Mouse (Mus musculus) colon, adult 2 months (tissue): ENCODE measurements around the gene Zfp239. TPM values are rescaled to one million over a fixed set of nuclear protein-coding genes. Genes with fewer than 3 reads are reported as not detected.

Experiments used
- polyA plus RNA-seq: library from polyadenylated mRNA; depleted of rRNA; stranded (reverse); fragments of >200 nt; gene quantifications from 2 replicates; pipeline ENCODE4 v1.2.3, GENCODE M21; 2012; rRNA removed

Zfp239 gene
- polyA plus RNA-seq, result 4.2 and 4.8 TPM in 2 replicates

DNA sequence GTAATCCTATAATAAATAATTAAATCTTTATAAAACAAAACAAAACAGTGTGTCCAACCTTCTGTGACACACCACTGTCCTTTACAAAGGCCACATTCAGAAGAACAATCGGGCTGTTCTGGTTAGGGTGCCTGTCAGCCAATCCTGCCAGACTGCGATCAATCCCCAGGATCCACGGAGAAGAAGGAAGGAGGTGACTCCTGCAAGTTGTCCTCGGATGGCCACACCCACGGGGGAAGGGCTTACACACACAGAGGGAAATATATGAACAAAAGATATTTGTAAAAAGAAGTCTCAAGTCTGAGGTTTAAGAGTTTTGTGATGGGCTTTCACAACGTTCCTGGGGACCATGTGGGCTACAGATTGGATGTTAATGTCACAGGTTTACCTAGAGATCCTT is at the start of gene Zfp239:
TSS of gene Zfp239 (plus strand) at position 253 of the 400 bp plus-strand sequence.

DNA sequence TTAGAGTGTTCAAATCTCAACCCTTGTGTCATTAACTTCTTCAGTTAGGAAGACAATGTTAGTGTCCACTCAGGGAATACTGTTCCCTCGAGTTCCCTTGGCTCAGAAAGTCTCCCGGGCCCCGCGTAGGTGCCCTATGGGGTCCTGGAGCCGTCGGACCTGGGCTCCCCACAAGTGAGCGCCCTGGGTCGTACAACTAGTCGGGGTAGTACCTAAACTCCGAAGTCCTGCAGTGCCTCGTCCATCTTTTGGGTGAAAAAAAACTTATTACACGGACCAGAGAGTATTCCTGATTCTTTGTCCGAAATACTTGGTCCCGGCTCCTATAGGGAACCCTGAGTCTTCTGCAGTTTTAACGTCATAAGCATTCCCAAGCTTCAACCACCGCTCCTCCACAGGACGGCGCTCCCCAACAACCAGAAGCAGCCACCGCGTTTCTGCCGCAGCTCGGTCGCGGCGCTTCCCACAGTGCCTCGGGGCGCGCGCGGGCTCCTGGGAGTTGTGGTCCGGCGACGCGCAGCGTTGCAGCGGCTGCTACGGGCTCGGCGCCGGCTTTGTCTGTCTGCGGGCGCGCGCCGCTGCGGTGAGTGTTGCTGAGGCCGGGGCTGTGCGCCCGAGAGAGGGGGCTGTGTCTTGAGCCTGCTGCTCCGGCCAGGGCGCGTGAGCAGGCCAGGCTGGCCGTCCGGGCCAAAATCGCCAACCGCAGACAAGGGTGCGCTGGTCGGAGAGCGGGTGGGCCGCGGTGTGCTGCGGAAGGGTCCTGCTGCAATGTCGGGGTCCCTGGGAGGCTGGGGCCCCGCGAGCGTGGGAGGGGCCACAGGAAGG is 21.0 kb upstream of the Zfp239 start, which contains the start of gene Zfp637:
TSS of gene Zfp637 (plus strand) at position 495 of the 825 bp plus-strand sequence.

DNA sequence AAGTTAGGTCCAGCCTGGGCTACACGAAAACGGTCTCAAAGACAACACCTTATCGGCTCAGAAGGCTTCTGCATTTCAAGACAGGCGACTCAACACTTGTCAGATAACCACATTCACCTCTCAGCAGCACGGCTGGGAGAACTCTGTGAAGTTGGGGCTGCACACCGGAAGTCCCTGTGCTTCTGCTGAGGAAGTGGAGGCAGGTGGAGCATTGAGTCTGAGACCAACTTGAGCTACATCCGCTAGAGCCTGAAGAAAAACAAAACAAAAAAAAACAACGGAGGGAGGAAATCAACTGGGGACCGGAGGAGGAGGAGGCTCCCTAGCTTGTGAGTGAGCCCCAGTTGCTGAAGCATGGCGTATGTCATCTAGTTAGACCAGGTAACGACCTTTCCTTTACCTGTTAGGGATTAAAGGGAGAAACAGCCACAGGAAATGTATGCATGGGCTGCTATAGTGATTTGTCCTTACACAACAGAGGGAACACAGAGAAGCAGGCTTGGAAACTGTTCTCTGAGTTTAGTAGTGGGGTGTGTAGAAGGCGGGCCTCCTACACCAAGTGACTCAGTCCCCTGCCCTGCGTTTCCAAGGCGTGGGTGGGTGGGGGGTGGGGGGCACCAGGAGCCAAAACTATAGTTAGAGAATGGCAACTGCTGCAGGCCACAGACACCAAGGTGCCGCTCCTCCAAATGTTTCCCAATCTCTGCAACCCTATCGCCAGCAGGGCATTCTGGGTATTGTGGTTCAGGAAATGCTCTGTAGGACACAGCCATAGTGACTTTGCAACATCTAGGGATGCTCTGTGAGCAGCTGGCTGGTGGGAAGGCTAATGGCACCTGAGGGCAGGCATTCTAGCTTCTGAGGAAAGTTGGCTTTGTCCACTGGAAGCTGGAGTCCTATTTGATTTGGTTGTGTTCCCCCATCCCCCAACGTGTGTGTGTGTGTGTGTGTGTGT is 38.5 kb downstream of the Zfp239 start, which contains the start of gene Hnrnpf:
TSS of gene Hnrnpf (plus strand) at position 199 of the 955 bp plus-strand sequence.

Other genes with a start within 250 kb of the Zfp239 start
- gene Zfp637, start 20.9 kb upstream of the Zfp239 start, polyA plus RNA-seq, result 24.5 and 29.7 TPM in 2 replicates
- gene Hnrnpf, start 38.2 kb downstream of the Zfp239 start, polyA plus RNA-seq, result 95.0 and 104 TPM in 2 replicates
- gene Fxyd4, start 75.6 kb downstream of the Zfp239 start, polyA plus RNA-seq, result 42.7 and 58.6 TPM in 2 replicates
- 0.38 and 0.61 TPM in 2 replicates for gene Rasgef1a, start 149.3 kb downstream of the Zfp239 start, polyA plus RNA-seq